Mouse (Mus musculus) lung, postnatal 4 days (tissue): ENCODE measurements around the gene Chrna9.
"Not testable (repeated sequence)": the region's sequence is repeated elsewhere in the genome, so short reads cannot be mapped to it uniquely, and the experiment has no call there.

ENCODE experiments used
- DNase-seq, 2 experiments: peaks; one replicate each; pipeline ENCODE4 v3.0.0; 2021

Gene Chrna9

DNA sequence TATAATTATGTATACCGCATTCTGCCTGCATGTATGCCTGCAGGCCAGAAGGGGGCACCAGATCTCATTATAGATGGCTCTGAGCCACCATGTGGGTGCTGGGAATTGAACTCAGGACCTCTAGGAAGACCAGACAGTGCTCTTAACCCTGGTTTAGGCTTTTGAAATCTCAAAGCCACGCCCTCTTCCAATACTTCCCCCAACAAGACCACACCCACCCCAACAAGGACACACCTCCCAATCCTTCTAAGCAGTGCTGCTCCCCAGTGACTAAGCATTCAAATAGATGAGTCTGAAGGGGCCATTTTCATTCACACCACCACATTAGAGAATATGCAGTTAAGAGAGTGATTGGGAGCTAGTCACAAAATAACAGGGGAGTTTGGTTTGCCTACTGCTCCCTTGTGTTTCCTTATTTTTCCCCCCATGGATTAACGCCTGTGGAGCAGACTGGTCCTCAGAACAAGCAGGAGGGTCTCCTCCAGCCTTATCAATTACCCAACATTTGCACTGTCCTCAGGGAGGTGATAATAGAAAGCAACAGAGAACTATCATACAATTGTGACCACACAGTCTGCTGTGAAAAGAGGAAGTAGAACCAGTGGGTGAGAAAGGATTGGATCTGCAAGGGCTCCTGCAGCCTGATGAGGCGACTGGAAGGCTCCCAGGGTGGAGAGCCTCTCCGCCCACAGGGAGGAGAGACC lies 25.3 kb downstream of the Chrna9 start:
- DNase-seq: no peak

DNA sequence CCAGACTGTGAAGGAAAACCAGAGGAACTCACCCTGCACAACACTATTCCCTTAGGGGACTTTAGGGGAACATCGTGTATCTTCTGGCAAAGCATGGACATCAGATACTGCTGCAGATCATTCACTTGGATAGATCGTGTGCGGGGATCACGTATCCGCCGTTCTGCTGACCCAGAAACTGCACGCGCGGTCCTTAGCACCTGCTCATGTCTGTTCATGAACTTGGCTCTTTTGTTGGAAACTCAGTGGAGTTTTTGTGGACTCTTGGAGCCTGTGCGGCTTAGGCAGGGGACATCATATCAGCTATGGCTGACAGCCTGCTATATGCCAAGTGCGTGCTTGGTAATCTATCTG lies 25.9 kb downstream of the Chrna9 start:
- DNase-seq: no peak

- DNase-seq: no peak
These were observed 28.6 kb downstream of the Chrna9 start for GRCm38 (mm10) chr5:65963291-65963690.

GRCm38 (mm10) chr5:65965771-65966279 lies 31.1 kb downstream of the Chrna9 start:
- no peak for DNase-seq

GRCm38 (mm10) chr5:65967091-65967490 lies 32.4 kb downstream of the Chrna9 start:
- no peak for DNase-seq

DNA sequence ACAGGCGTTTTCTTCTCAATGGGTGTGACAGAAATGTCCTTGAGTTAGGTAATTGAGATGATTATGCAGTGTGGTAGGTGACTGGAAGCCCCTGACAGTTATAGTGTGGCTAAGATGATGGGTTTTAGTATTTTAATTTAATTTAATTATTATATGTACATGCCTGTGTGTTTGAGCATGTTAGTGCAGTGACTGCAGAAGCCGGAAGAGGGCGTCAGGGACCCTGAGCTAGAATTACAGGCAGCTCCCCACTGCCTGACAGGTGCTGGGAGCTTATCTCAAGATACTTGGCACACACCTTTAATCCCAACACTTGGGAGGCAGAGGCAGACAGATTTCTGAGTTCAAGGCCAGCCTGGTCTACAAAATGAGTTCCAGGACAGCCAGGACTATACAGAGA lies 33.3 kb downstream of the Chrna9 start:
- no peak for DNase-seq

DNA sequence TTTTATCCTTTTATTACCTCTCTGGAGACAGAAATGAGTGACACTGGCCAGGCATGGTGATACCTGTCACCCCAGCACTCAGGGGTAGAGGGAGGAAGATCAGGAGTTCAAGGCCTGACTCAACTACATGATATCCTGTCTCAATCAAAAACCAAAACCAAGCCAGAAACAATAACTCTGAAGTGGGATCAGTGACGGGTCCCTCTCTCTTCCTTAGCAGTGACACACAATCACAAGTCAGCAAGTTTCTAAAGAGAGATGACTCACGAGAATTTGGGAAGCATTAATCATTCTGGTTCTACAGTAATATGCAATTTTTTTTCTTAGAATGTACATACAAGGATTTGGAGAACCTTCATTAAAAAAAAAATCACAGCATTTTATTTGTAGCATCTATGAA lies 38.5 kb downstream of the Chrna9 start:
- no peak for DNase-seq

GRCm38 (mm10) chr5:65975731-65976130 lies 41.0 kb downstream of the Chrna9 start:
- DNase-seq: no peak

GRCm38 (mm10) chr5:65986426-65986825 lies 51.7 kb downstream of the Chrna9 start:
- no peak for DNase-seq

- not testable (repeated sequence) for DNase-seq
These were observed 52.3 kb downstream of the Chrna9 start for GRCm38 (mm10) chr5:65987004-65987403.

GRCm38 (mm10) chr5:65991191-65991590 lies 56.5 kb downstream of the Chrna9 start:
- peak in 1 of 2 experiments; percentile 37 for DNase-seq

- peak in 1 of 2 experiments; percentile 31 for DNase-seq
These were observed 59.9 kb downstream of the Chrna9 start for GRCm38 (mm10) chr5:65994643-65995042.

- no peak for DNase-seq
These were observed 63.1 kb downstream of the Chrna9 start for GRCm38 (mm10) chr5:65997813-65998212.

DNA sequence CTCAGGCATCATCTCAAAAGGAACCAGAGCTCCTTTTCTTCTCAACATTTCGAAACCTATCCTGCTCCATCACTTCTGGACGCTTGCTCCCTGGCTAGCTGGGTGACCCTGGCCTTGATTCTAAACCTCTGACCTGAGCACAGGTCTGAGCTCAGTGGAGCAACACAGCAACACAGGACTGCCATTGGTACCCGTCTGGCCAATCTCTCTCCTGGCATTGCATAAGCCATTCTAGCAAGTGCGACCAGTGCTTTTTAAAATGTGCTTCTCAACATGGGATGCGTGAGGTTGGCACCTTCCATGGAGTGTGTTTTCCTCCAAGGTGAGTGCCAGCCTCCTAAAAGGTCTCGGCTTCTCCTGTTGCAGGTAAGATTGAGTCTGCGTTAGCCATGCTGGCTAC lies 64.4 kb downstream of the Chrna9 start:
- no peak for DNase-seq

DNA sequence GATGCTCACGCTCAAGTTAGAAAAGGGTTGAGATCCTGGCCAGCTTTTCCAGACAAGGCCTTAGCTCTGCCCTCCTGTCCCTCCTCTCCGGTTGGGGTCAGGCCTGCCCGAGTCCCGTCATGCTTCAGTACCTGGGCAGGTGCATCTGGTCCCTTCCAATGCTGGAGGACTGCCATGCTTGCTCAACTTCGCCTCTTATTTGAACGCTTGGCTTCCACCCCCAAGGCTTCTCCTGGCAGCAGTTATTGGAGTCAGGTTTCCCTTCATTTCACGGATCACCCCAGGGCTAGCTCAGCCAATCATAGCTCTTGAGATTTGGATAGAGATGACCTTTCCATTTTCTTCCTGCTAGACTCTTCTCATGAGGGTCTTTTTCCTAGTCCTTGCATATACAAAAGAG lies 65.4 kb downstream of the Chrna9 start:
- DNase-seq: peak; percentile 35 to 59

- DNase-seq: no peak
These were observed 65.9 kb downstream of the Chrna9 start for GRCm38 (mm10) chr5:66000567-66001125.

GRCm38 (mm10) chr5:66001232-66001631 lies 66.5 kb downstream of the Chrna9 start:
- DNase-seq: no peak

DNA sequence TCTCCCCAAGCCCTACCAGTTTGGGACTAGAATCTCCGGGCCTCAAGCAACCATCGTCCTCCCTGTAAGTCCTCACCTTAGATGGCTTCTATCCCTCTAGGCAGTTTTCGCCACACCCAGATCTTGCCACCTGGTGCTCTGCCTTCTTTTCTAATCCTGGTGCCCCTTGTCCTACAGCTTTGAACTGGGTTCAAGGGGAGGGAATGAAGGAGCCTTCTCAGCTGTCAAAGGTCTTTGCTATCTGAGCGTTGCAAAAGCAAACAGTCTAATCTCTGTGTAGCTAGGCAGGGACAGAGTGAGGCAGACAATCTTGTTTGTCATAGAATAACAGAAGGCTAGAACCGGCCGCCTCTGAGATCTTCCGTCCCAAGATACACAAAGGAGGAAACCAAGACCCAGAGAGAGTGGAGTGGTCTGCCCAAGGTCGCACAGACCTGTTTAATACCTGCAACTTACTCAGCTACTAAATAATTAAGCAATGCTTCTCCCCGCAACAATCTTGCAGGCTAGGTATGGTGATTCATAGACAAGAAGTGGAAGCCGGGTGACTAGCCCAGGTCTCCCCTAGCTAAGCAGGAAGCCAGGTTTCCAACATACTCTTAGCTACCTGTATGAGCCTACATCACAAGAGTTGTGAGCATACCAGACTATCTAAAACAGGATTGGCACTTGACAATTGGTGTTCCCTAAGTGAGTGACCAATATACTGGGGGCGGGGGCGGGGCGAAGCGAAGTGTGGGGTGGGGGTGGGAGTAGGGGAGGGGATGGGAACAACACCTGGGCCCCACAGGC lies 69.6 kb downstream of the Chrna9 start, which contains the start of gene 9130230L23Rik:
9130230L23Rik (minus strand) TSS at position 152 of the 792 bp plus-strand sequence.
- DNase-seq: no peak

- no peak for DNase-seq
These were observed 70.4 kb downstream of the Chrna9 start for GRCm38 (mm10) chr5:66005041-66005678.

DNA sequence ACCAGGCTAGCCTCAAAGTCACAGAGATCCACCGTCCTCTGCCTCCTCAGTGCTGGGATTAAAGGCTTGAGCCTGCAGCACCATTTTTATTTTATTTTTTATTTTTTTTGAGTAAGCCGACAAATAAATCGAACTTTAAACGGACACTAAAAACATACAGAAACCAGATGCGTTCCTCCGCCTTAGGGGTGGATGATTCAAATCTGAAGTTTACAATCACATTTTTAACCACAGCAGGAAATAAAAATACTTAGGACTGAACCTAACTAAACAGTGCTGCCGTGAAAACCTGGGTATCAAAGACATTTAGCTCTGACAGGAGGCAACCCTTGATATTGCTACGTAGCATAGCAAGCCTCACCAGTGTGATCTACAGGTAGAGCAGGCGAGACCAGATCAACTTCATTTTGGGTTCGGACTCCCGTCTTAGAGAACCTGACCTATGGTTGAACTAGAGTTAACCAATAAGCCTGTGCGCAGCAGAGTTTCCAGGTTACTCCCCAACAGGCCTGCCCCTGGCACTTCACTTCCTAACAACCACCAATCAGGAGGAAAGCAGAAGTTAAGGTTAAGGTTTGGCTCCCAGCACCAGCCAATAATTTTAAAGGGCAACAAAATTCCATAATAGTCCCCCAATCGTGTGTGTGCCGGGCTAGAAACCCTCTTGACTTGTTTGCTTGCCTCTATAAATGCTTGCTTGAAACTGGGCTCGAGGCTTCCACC lies 73.7 kb downstream of the Chrna9 start:
- DNase-seq: peak in 1 of 2 experiments; percentile 12

- DNase-seq: no peak
These were observed 79.3 kb downstream of the Chrna9 start for GRCm38 (mm10) chr5:66013999-66014398.

- DNase-seq: no peak
These were observed 79.7 kb downstream of the Chrna9 start for GRCm38 (mm10) chr5:66014437-66014836.
